Mouse (Mus musculus): ENCODE measurements around the gene Atg16l2. TPM values are rescaled to one million over a fixed set of nuclear protein-coding genes. Genes with fewer than 3 reads are reported as not detected.

Gene Atg16l2
- total RNA-seq, 1 experiment from 2014 or later, result 96.9 TPM

DNA sequence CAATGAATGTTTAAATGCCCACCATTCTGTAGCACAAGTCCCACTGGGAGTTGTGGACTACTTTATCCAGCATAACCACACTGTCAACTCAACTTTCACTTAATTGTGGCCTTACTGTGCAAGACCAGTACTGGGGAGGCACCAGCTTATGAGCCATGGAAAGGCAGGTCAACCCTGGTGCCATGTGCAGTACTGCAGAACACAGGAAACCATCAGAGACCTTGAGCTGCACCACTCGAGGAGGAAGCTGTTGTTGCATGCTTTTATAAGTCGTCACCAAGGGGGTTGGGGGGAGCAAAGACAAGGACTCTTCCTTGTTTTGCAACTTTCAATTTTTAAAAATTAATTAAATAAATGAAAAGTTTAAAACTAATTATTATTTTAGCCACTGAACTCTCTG, 49.0 kb downstream of the Atg16l2 start:
- no peak for ATAC-seq (ENCODE audit: extremely low read depth, insufficient number of reproducible peaks, low FRiP score, poor library complexity, severe bottlenecking)

DNA sequence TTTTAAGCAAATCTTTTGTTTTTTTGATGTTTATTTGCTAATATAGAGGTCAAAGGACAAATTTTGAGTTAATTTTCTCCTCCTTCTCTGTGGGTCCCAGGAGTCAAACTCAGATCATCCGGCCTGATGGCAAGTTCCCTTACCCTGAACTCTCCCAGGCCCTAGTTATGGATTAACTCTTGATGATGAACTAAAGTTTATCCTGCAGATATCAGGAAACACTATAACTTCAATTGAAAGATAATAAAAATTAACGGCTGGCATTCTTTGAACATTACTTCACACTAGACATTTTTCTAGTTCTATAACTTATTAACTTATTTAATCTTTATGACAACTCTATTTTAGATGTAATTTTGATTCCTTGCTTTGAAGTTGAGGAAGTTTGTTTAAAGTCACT, 52.9 kb downstream of the Atg16l2 start:
- ATAC-seq (ENCODE audit: extremely low read depth, insufficient number of reproducible peaks, low FRiP score, poor library complexity, severe bottlenecking), result no peak

- no peak for ATAC-seq (ENCODE audit: extremely low read depth, insufficient number of reproducible peaks, low FRiP score, poor library complexity, severe bottlenecking)
These were observed 53.3 kb downstream of the Atg16l2 start for GRCm38 (mm10) chr7:101248760-101249159.

DNA sequence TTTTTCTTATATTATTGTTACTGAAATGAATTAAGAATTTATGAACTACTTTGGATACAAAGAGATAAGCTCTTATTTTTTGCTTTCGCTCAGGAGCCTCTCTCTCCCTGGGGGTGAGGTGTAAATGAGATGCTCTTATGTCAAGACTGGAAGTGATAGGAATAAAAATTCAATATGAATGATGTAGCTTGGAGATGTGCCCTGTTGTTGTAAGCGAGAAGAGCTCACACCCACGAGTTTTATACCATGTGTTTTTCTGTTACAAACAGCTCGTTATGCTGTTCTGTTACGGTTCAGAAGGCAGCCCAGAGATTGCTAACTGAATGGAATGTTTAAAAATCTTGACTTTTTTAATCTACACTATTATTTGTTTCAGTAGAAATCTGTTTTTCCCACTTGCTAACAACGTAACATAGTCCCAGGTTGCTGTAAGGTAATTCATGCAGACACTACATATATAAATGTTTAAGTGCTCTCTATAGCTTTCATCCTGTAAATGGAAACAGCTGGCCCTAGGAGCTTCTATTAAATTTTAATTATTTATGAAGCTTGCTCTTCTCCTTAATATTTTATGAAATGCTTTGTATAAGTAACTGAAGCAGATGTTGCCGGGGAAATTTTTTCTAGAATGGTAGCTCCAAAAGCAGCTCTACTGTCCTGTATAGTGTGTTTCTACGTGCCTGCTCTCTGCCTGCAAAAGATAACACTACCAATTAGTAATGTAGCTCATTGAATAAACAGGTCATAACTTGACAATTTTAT, 65.2 kb downstream of the Atg16l2 start:
- ATAC-seq (ENCODE audit: extremely low read depth, insufficient number of reproducible peaks, low FRiP score, poor library complexity, severe bottlenecking), result no peak

GRCm38 (mm10) chr7:101232716-101233115, 69.3 kb downstream of the Atg16l2 start:
- ATAC-seq (ENCODE audit: extremely low read depth, insufficient number of reproducible peaks, low FRiP score, poor library complexity, severe bottlenecking), result no peak

GRCm38 (mm10) chr7:101231458-101231857, 70.6 kb downstream of the Atg16l2 start:
- ATAC-seq (ENCODE audit: extremely low read depth, insufficient number of reproducible peaks, low FRiP score, poor library complexity, severe bottlenecking), result 0 out of 2 replicates have a peak, but pooled peaks have one; percentile 23

DNA sequence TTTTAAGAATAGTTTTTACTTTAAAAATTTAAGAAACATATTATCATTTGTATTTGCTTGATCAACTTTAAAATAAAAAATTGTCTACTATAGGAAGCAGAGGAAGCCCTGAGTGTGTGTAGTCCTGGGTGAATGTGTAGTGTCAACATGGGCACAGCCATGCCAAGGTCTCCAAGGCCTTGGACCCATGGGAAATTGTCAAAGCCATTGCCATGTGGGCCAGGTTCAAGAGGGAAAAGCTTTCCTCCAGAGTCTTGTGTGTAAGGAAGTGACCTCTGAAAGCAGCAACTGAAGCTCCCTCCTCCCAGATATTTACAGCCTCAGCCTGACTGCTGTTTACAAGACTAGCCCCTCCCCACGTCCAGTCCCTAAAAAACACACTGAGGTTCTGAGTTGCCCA, 72.7 kb downstream of the Atg16l2 start:
- ATAC-seq (ENCODE audit: extremely low read depth, insufficient number of reproducible peaks, low FRiP score, poor library complexity, severe bottlenecking), result no peak

GRCm38 (mm10) chr7:101223501-101223900, 78.5 kb downstream of the Atg16l2 start:
- 0 out of 2 replicates have a peak, but pooled peaks have one; percentile 26 for ATAC-seq (ENCODE audit: extremely low read depth, insufficient number of reproducible peaks, low FRiP score, poor library complexity, severe bottlenecking)

DNA sequence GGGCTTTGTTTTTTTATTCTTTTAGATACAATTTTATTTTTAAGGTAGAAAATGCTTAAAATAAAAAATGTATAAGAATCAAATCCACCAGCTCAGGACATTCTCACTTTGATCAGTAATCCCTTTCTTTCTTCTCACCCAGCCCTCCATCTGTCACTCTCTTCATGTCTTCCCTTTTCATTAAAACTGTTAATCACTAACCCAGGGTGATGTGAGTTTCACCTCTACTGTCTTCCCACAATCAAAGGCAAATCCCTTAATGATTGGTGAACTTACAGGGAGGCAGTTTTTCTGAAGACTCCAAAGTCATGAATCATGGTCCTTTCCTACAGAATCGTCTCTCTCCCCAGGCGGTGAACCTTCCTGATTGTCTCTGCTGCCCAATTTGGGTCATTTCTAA, 85.3 kb downstream of the Atg16l2 start:
- ATAC-seq (ENCODE audit: extremely low read depth, insufficient number of reproducible peaks, low FRiP score, poor library complexity, severe bottlenecking), result no peak

- ATAC-seq (ENCODE audit: extremely low read depth, insufficient number of reproducible peaks, low FRiP score, poor library complexity, severe bottlenecking), result peak; percentile 87
These were observed 88.4 kb downstream of the Atg16l2 start for GRCm38 (mm10) chr7:101213515-101214263.

Other genes starting within 250 kb of the Atg16l2 start
- gene Fchsd2, start 209.4 kb downstream of the Atg16l2 start, total RNA-seq (2017), result 457 and 522 TPM in 2 replicates
- gene Stard10, start 14.8 kb upstream of the Atg16l2 start, total RNA-seq (2017), result 14.3 and 27.9 TPM in 2 replicates
- 331 and 365 TPM in 2 replicates for gene Arap1, start 45.8 kb upstream of the Atg16l2 start, total RNA-seq (2017)
- gene Gm45837, start 108.6 kb upstream of the Atg16l2 start, total RNA-seq (2017), result 7.8 and 27.3 TPM in 2 replicates
- 56.0 and 68.1 TPM in 2 replicates for gene Pde2a, start 119.4 kb upstream of the Atg16l2 start, total RNA-seq (2017)